Mouse (Mus musculus): Measurements from ENCODE around the gene Lypd6b.

DNA sequence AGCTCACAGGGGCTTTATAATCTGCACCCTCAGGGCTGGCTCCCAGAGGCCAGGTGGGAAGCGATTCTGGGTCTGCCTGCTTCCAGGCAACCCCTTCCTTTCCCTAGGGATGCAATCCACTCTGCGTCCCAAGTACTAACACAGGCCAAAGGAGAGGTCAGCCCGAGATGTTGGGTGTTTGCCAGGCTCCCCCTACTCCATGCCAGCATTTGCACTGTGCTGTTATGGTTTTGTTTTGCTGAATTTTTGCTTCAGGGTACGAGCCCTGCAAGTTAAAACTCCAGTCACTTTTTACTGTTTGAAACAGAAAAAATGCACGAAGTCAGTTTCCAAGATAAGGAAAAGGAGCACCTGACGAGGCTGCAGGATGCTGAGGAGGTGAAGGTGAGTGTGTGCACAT lies 46.5 kb upstream of the Lypd6b start:
- TF ChIP-seq EP300 (IDR thresholded peaks at IDR 0.05; ENCODE audit: low read depth) (no peak), CTCF (IDR thresholded peaks at IDR 0.05; ENCODE audit: low read depth) (no peak)

Measured in liver, embryonic 14.5 days (tissue).